ENCODE assay signal across 25 mouse cellular contexts in the genomic region with DNA sequence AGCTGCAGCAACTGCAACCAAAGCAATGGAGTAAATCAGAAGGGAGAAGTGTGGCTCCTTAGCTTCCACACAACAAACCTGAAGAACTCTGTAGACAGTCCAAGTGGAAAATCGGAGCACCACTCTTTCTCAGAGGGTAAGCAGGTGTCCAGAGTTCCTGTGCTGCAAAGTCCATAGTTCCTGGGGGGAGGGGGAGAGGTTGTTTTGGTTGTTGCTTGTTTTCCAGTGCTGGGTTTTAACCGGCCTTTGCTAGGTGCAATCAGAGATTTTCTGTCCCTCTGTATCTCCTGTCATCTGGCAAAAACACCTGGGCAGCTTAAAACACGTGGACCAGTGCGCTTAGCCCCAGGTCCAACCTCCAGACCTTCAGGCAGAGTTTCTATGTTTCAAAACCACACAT. TPM values are rescaled to one million over a fixed set of nuclear protein-coding genes. Genes with fewer than 3 reads are reported as not detected.
DNase-seq lines count a peak whose midpoint lies in the region; ATAC-seq and TF ChIP-seq lines count a peak whose summit lies in the region.
"Had no signal": no experiment of that assay in that cellular context is flagged by ENCODE, and none has a peak within 500 bp of the region (broad histone marks: within the 10 kb centered on the region; RNA-seq: fewer than 3 reads in every experiment).

No protein-coding gene starts in this region.

- H3K27ac ChIP-seq in kidney, embryonic 15.5 days, result no peak overlapping the region
- H3K27ac ChIP-seq in lung, postnatal 0 days (ENCODE audit: low read length), result peak overlapping the region; percentile 55
- H3K27ac ChIP-seq: forebrain, embryonic 10.5 days; forebrain, embryonic 13.5 days; heart, adult 2 months; heart, embryonic 10.5 days; heart, embryonic 13.5 days; hindbrain, embryonic 14.5 days had no signal

- TF ChIP-seq EP300 in lung, postnatal 0 days (IDR thresholded peaks at IDR 0.05), result no peak

- H3K4me3 ChIP-seq in kidney, embryonic 15.5 days (replicated peaks), result no peak overlapping the region
- no peak overlapping the region for H3K4me3 ChIP-seq in lung, postnatal 0 days (ENCODE audit: low read depth, low read length)
- H3K4me3 ChIP-seq: forebrain, embryonic 10.5 days; forebrain, embryonic 13.5 days; heart, adult 2 months; heart, embryonic 10.5 days; heart, embryonic 13.5 days had no signal

- no peak for ATAC-seq in kidney, embryonic 15.5 days (replicated peaks; ENCODE audit: low FRiP score)
- ATAC-seq in lung, postnatal 0 days, result no peak
- ATAC-seq: forebrain, embryonic 13.5 days; forebrain, embryonic 16.5 days had no signal

- no peaks in the 10 kb centered on the region for H3K9me3 ChIP-seq in kidney, embryonic 15.5 days (replicated peaks)
- H3K9me3 ChIP-seq in lung, postnatal 0 days (ENCODE audit: low read length), result no peaks in the 10 kb centered on the region
- H3K9me3 ChIP-seq: forebrain, embryonic 10.5 days; forebrain, embryonic 13.5 days; heart, embryonic 10.5 days; heart, embryonic 13.5 days had no signal

- no peak for TF ChIP-seq CTCF in lung, postnatal 0 days (IDR thresholded peaks at IDR 0.05)

- peak; percentile 56 for DNase-seq in kidney, adult 9 months
- peak; percentile 41 to 66 for DNase-seq in kidney, postnatal 36 days
- DNase-seq in kidney, postnatal 4 days, result no peak
- no peak for DNase-seq in lung, postnatal 0 days (ENCODE audit: low spot score)
- no peak for DNase-seq in lung, postnatal 25 days (ENCODE audit: low spot score)
- peak; percentile 59 for DNase-seq in yolk sac, embryonic 10.5 days (ENCODE audit: low spot score)
- DNase-seq: adrenal gland, adult 2 months; adrenal gland, postnatal 14 days; B cell, adult 2 months; cerebellum, adult 11 months; cerebellum, adult 2 months; cerebellum, postnatal 14 days; gastrocnemius, postnatal 10 days; gastrocnemius, postnatal 36 days; heart, adult 2 months; heart, postnatal 14 days; heart, postnatal 4 days had no signal

- no peaks in the 10 kb centered on the region for H3K27me3 ChIP-seq in kidney, embryonic 15.5 days
- no peaks in the 10 kb centered on the region for H3K27me3 ChIP-seq in lung, postnatal 0 days (replicated peaks; ENCODE audit: insufficient read depth, low read length)
- H3K27me3 ChIP-seq: heart, embryonic 13.5 days had no signal

- H3K4me1 ChIP-seq in kidney, embryonic 15.5 days, result 0 out of 2 replicates have a peak, but pooled peaks cover 3% of the 10 kb centered on the region
- H3K4me1 ChIP-seq in lung, postnatal 0 days (ENCODE audit: insufficient read depth, low read depth, low read length), result no peaks in the 10 kb centered on the region
- H3K4me1 ChIP-seq: heart, embryonic 10.5 days; heart, embryonic 13.5 days had no signal

- 54% methylated on average over 4 of the region's 4 CpGs for WGBS in kidney, embryonic 15.5 days
- WGBS in lung, postnatal 0 days, result 68% methylated on average over 4 of the region's 4 CpGs

- H3K36me3 ChIP-seq in kidney, embryonic 15.5 days, result no peaks in the 10 kb centered on the region
- H3K36me3 ChIP-seq in lung, postnatal 0 days (ENCODE audit: insufficient read depth, low read length), result no peaks in the 10 kb centered on the region
- H3K36me3 ChIP-seq: forebrain, embryonic 10.5 days; heart, embryonic 10.5 days; heart, embryonic 13.5 days had no signal

- no peak overlapping the region for H3K4me2 ChIP-seq in kidney, embryonic 15.5 days
- no peak overlapping the region for H3K4me2 ChIP-seq in lung, postnatal 0 days (replicated peaks; ENCODE audit: low read depth, low read length)
- H3K4me2 ChIP-seq: forebrain, embryonic 13.5 days; heart, embryonic 13.5 days; hindbrain, embryonic 14.5 days had no signal

- H3K9ac ChIP-seq in kidney, embryonic 15.5 days, result no peak overlapping the region
- H3K9ac ChIP-seq in lung, postnatal 0 days (replicated peaks; ENCODE audit: low read depth), result no peak overlapping the region
- H3K9ac ChIP-seq: forebrain, embryonic 13.5 days; heart, embryonic 13.5 days; hindbrain, embryonic 14.5 days had no signal

RNA-seq across cellular contexts. Expression of a gene that starts 10.2 kb away (rescaled TPM):
- polyA plus RNA-seq in kidney, embryonic 15.5 days (2015; fragmentation: Nextera tagmentation; extraction: Ambion mirVana), result 0.09 TPM in 1 of 2 replicates, not detected in the other
- polyA plus RNA-seq in lung, postnatal 0 days (2015; fragmentation: Nextera tagmentation; extraction: Ambion mirVana), result not detected in 2 replicates
- polyA plus RNA-seq: adrenal gland, adult 2 months; cerebellum, adult 2 months; forebrain, embryonic 10.5 days; forebrain, embryonic 16.5 days; heart, adult 2 months; heart, embryonic 10.5 days; heart, embryonic 16.5 days; hindbrain, embryonic 14.5 days had no signal

RNA-seq across cellular contexts. Expression of a gene that starts 15.0 kb away (rescaled TPM):
- 13.6 and 14.0 TPM in 2 replicates for polyA plus RNA-seq in kidney, embryonic 15.5 days (2015; fragmentation: Nextera tagmentation; extraction: Ambion mirVana)
- polyA plus RNA-seq in lung, postnatal 0 days (2015; fragmentation: Nextera tagmentation; extraction: Ambion mirVana), result 8.8 and 8.9 TPM in 2 replicates

Comparison
In these comparisons a context has a peak if more than half of its experiments do, and no peak if none do; other contexts are left out.
1. DNase-seq: peak in kidney, adult 9 months (single experiment), kidney, postnatal 36 days (2 of 2) and yolk sac, embryonic 10.5 days (single experiment); none in kidney, postnatal 4 days (0 of 2), lung, postnatal 0 days (single experiment) and lung, postnatal 25 days (single experiment).